Mouse (Mus musculus): Measurements from ENCODE around the gene Tmem151b. TPM values are rescaled to one million over a fixed set of nuclear protein-coding genes. Genes with fewer than 3 reads are reported as not detected.

Gene Tmem151b
- polyA plus RNA-seq, 1 experiment from 2014 or later = 1.6 TPM

- peak; percentile 86 for ATAC-seq (ENCODE audit: insufficient number of reproducible peaks, low FRiP score)
- Histone ChIP-seq H3K4me1 (replicated peaks) (peaks cover 36% of the 10 kb centered on the region), H3K36me3 (peaks cover 40% of the 10 kb centered on the region), H3K4me3 (peak within 1 kb of the TSS; percentile 88), H3K27ac (ENCODE audit: poor library complexity, severe bottlenecking) (peak within 1 kb of the TSS; percentile 84), H3K4me2 (peak within 1 kb of the TSS; percentile 94), H3K27me3 (replicated peaks) (peaks cover 2% of the 10 kb centered on the region; the same call in 1 of the 2 replicates), H3K9me3 (replicated peaks) (no peaks in the 10 kb centered on the region), H3K9ac (peak within 1 kb of the TSS; percentile 95)
- WGBS = under 1% methylated on average over 53 of the region's 61 CpGs
Observed at GRCm38 (mm10) chr17:45563655-45564530, 14.4 kb upstream of the Tmem151b start, which contains the start of gene Slc35b2. Gene Slc35b2, plus strand, starts transcription at chr17:45563874.

GRCm38 (mm10) chr17:45563216-45563615, 13.7 kb upstream of the Tmem151b start:
- Histone ChIP-seq H3K4me3 (no peak overlapping the region), H3K4me2 (no peak overlapping the region), H3K27ac (ENCODE audit: poor library complexity, severe bottlenecking) (no peak overlapping the region), H3K36me3 (peaks cover 33% of the 10 kb centered on the region), H3K9ac (no peak overlapping the region), H3K4me1 (replicated peaks) (peaks cover 31% of the 10 kb centered on the region), H3K9me3 (replicated peaks) (no peaks in the 10 kb centered on the region), H3K27me3 (replicated peaks) (peaks cover 8% of the 10 kb centered on the region)
- 74% methylated on average over 12 of the region's 12 CpGs for WGBS
- ATAC-seq (ENCODE audit: insufficient number of reproducible peaks, low FRiP score) = no peak

DNA sequence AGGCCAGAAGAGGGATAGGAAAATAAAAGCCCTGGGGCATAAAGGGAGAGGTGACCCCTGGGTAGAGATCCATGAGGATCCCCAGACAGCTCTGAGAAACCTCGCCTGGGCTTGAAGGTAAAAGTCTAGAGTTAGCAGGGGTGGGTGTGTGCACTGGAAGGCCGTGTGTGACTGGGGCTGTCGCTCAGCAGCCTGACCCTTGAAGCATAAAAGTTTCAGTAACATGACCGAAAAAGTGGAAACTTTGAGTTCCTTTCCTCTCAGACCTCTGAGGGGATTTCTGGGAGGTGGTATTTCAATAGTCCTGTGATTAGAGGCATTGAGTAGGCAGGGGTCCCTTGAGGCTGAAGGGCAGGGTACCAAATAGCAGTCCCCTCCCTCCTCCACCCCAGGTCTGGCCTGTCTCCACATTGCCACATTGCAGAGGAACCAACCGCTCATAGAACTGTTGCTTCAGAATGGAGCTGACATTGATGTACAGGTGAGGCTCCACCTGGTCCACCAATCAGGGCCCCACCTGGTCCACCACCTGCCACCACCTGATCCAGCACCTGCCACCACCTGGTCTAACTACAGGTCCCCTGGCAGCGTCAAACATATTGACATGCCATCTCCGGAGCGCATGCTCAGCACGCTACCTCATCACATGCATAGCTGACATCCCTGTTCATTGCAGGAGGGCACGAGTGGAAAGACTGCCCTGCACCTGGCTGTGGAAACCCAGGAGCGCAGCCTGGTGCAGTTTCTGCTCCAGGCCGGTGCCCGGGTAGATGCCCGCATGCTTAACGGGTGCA, 10.5 kb upstream of the Tmem151b start:
- Histone ChIP-seq H3K4me2 (no peak overlapping the region), H3K27ac (ENCODE audit: poor library complexity, severe bottlenecking) (no peak overlapping the region), H3K27me3 (replicated peaks) (peaks cover 25% of the 10 kb centered on the region), H3K9ac (no peak overlapping the region), H3K9me3 (replicated peaks) (no peaks in the 10 kb centered on the region), H3K36me3 (0 out of 2 replicates have a peak, but pooled peaks cover 5% of the 10 kb centered on the region), H3K4me3 (no peak overlapping the region), H3K4me1 (replicated peaks) (peaks cover 28% of the 10 kb centered on the region)
- 80% methylated on average over 15 of the region's 15 CpGs for WGBS
- ATAC-seq (ENCODE audit: insufficient number of reproducible peaks, low FRiP score) = no peak

DNA sequence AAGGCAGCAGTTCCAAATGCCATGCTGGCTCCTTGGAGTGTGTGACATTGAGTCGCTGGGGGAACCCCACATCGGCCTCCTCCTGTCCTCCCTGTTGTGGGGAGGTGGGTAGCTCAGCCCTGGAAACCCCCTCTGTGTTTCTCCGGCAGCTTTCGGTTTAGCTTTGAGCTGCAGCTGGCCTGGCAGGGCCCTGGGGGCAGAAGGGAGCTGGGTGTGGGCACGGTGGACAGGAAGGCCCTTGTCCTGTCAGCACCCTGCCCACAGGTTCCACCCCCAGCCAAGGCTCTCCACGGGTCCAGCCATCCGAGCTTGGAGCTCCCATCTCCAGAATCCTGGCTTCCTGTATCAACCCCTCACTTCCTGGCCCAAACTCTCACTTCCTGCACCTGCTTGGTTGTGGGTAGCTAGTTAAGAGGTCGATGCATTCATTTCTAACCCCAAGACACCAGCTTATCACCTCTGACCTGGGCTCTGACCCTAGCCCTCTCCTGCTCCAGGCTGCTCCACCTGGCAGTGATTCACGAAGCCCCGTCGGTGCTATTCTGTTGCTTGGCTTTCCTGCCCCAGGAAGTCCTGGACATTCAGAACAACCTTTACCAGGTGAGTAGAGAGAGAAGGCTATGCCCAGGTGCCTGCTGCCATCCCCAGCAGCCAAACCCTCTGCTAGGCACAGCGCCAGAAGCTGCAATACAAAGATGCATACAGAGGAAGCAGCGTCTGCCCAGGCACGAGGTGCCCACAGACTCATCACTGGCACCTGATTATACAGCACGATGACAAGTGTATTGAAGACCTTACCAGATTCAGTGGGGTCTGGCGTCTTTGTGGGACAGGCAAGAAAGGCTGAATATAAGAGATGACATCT, 8.8 kb upstream of the Tmem151b start:
- H3K4me2 ChIP-seq = peak overlapping the region; percentile 33; the same call in 1 of the 2 replicates
- H3K4me3 ChIP-seq = no peak overlapping the region
- H3K9me3 ChIP-seq (replicated peaks) = no peaks in the 10 kb centered on the region
- 0 out of 2 replicates have a peak overlapping the region, but pooled peaks have one; percentile 13 for H3K9ac ChIP-seq
- H3K36me3 ChIP-seq = 0 out of 2 replicates have a peak, but pooled peaks cover 5% of the 10 kb centered on the region
- no peak overlapping the region for H3K27ac ChIP-seq (ENCODE audit: poor library complexity, severe bottlenecking)
- H3K27me3 ChIP-seq (replicated peaks) = peaks cover 36% of the 10 kb centered on the region
- no peak for ATAC-seq (ENCODE audit: insufficient number of reproducible peaks, low FRiP score)
- H3K4me1 ChIP-seq (replicated peaks) = peaks cover 22% of the 10 kb centered on the region
- 63% methylated on average over 16 of the region's 16 CpGs for WGBS

DNA sequence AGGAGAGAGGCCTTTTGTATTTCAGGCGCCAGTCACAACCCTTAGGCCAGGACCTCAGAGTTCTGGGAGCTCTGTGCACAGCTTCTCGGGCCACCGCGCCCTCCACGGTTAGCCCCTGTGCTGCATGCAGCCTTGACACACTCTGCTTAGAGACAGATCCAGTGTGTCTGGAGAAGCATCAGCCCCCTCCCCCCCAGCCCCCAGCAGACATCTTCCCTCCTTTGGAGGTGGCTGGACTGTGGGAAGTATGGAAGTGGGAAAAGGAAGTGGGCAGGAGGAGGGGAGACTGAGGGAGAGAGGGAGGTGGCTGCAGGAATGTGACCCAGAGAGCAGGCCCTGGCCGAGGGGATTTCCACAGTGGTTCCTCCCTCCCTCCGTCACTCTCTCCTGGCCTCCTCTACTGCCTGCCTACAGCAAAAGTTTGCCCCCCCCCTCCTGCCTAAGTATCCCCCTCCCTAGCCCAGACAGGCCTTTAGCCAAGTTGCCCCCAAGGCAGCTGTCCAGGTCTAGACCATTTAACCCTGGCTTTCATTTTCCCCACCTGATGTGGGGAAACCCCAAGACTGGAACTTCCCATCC, 7.9 kb upstream of the Tmem151b start:
- WGBS = 61% methylated on average over 7 of the region's 7 CpGs
- H3K27me3 ChIP-seq (replicated peaks) = peaks cover 41% of the 10 kb centered on the region

GRCm38 (mm10) chr17:45556514-45557245, 7.2 kb upstream of the Tmem151b start:
- no peak for ATAC-seq (ENCODE audit: insufficient number of reproducible peaks, low FRiP score)
- peaks cover 25% of the 10 kb centered on the region for H3K4me1 ChIP-seq (replicated peaks)
- peak overlapping the region; percentile 70; the same call in 1 of the 2 replicates for H3K9ac ChIP-seq
- no peaks in the 10 kb centered on the region for H3K9me3 ChIP-seq (replicated peaks)
- H3K4me2 ChIP-seq = peak overlapping the region; percentile 94
- peaks cover 41% of the 10 kb centered on the region for H3K27me3 ChIP-seq (replicated peaks)
- 70% methylated on average over 3 of the region's 3 CpGs for WGBS
- H3K4me3 ChIP-seq = peak overlapping the region; percentile 67
- H3K27ac ChIP-seq (ENCODE audit: poor library complexity, severe bottlenecking) = no peak overlapping the region
- H3K36me3 ChIP-seq = 0 out of 2 replicates have a peak, but pooled peaks cover 5% of the 10 kb centered on the region

More for the DNA sequence above, 7.9 kb upstream of the Tmem151b start:
- Histone ChIP-seq H3K4me1 (replicated peaks) (peaks cover 22% of the 10 kb centered on the region), H3K4me3 (no peak overlapping the region), H3K9me3 (replicated peaks) (no peaks in the 10 kb centered on the region), H3K36me3 (0 out of 2 replicates have a peak, but pooled peaks cover 5% of the 10 kb centered on the region), H3K9ac (no peak overlapping the region), H3K27ac (ENCODE audit: poor library complexity, severe bottlenecking) (no peak overlapping the region), H3K4me2 (peak overlapping the region; percentile 33)
- peak; percentile 19; the same call in 1 of the 2 replicates for ATAC-seq (ENCODE audit: insufficient number of reproducible peaks, low FRiP score)

DNA sequence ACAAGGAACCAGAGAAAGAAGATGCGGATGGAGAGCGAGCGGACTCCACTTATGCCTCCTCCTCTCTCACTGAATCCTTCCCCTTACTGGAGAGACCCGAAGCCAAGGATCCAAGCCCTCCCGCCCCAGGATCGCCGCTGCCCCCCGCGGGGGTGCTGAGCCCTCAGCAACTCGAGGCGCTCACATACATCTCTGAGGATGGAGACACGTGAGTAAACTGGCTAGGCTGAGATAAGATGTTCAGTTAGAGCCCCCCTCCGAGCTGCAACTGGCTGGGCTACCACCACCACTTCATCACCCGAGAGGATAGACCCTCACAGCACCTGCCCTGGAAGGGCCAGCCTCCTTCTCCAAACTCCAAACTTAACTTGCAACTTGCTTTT, 6.6 kb upstream of the Tmem151b start:
- H3K4me1 ChIP-seq (replicated peaks) = peaks cover 25% of the 10 kb centered on the region
- H3K27ac ChIP-seq (ENCODE audit: poor library complexity, severe bottlenecking) = no peak overlapping the region
- H3K9ac ChIP-seq = peak overlapping the region; percentile 70
- ATAC-seq (ENCODE audit: insufficient number of reproducible peaks, low FRiP score) = no peak
- peak overlapping the region; percentile 94 for H3K4me2 ChIP-seq
- H3K4me3 ChIP-seq = peak overlapping the region; percentile 67
- under 1% methylated on average over 14 of the region's 14 CpGs for WGBS
- no peaks in the 10 kb centered on the region for H3K9me3 ChIP-seq (replicated peaks)
- peaks cover 45% of the 10 kb centered on the region for H3K27me3 ChIP-seq (replicated peaks)
- H3K36me3 ChIP-seq = 0 out of 2 replicates have a peak, but pooled peaks cover 5% of the 10 kb centered on the region

GRCm38 (mm10) chr17:45555452-45556106, 6.1 kb upstream of the Tmem151b start, which contains the start of gene Nfkbie:
Gene Nfkbie, plus strand, starts transcription at chr17:45555703.
- under 1% methylated on average over 45 of the region's 45 CpGs for WGBS
- Histone ChIP-seq H3K4me2 (peak within 1 kb of the TSS; percentile 94), H3K36me3 (0 out of 2 replicates have a peak, but pooled peaks cover 5% of the 10 kb centered on the region), H3K9ac (peak within 1 kb of the TSS; percentile 70), H3K27ac (ENCODE audit: poor library complexity, severe bottlenecking) (no peak within 1 kb of the TSS), H3K4me3 (peak within 1 kb of the TSS; percentile 67), H3K9me3 (replicated peaks) (no peaks in the 10 kb centered on the region), H3K27me3 (replicated peaks) (peaks cover 50% of the 10 kb centered on the region), H3K4me1 (replicated peaks) (peaks cover 25% of the 10 kb centered on the region)
- ATAC-seq (ENCODE audit: insufficient number of reproducible peaks, low FRiP score) = peak; percentile 83

DNA sequence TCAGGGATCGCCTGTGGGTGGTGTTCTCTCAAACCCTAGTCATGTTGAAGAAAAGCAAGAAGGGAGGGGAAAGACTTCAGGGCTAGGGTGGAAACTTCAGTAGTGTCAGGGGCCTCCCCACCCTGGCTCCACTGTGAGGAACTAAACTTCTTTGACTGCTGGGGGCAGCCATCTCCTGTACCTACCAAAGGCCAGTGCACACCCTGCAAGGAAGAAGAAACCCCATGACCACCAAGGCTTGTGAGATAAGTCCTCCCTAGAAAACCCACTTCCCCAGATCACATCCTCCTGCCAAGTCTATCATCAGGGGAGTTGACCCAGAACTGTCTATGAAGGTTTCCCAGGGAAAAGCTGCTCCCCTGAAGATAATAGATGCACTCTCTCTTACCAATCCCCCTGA, 4.9 kb upstream of the Tmem151b start:
- H3K4me2 ChIP-seq = no peak overlapping the region
- peaks cover 59% of the 10 kb centered on the region for H3K27me3 ChIP-seq (replicated peaks)
- H3K9ac ChIP-seq = no peak overlapping the region
- no peak for ATAC-seq (ENCODE audit: insufficient number of reproducible peaks, low FRiP score)
- no peak overlapping the region for H3K4me3 ChIP-seq
- peaks cover 35% of the 10 kb centered on the region for H3K4me1 ChIP-seq (replicated peaks)
- WGBS = 32% methylated on average over 1 of the region's 1 CpGs
- H3K36me3 ChIP-seq = no peaks in the 10 kb centered on the region
- H3K9me3 ChIP-seq (replicated peaks) = no peaks in the 10 kb centered on the region
- no peak overlapping the region for H3K27ac ChIP-seq (ENCODE audit: poor library complexity, severe bottlenecking)

Measured in heart, embryonic 12.5 days (tissue).